Mouse (Mus musculus) heart, embryonic 14.5 days (tissue): ENCODE results near the gene Gm20075. TPM values are rescaled to one million over a fixed set of nuclear protein-coding genes. Genes with fewer than 3 reads are reported as not detected.
"Not testable (repeated sequence)": the region's sequence is repeated elsewhere in the genome, so short reads cannot be mapped to it uniquely, and the experiment has no call there.

Experiments
- ATAC-seq: fragments of 200-750 bp; cut with Nextera tagmentation; 2 replicates; pipeline ENCODE4 v1.8.0; 2017; ENCODE audit warnings: low read depth, moderate TSS enrichment; ENCODE audit not compliant: insufficient number of reproducible peaks, insufficient read depth, low FRiP score
- H3K27ac ChIP-seq, 2 experiments: fragments of 200-500 bp in 1 of 2; fragments of 300-500 bp in 1 of 2; sonication (generic) in 1 of 2; replicated peaks in 1 of 2; 2 replicates each; pipeline ENCODE4 v1.5.1; 2012 to 2014; ENCODE audit warnings: low read depth in 2 of 2, low read length in 2 of 2, control low read depth in 1 of 2, mild to moderate bottlenecking in 1 of 2, mixed read lengths in 1 of 2; ENCODE audit not compliant: control insufficient read depth in 1 of 2, insufficient read depth in 1 of 2
- H3K27me3 ChIP-seq: fragments of 300-500 bp; sonication (generic); 2 replicates; pipeline ENCODE4 v1.6.1; 2014; ENCODE audit warnings: mild to moderate bottlenecking, low read length, control low read depth; ENCODE audit not compliant: control insufficient read depth, insufficient read depth
- H3K36me3 ChIP-seq: fragments of 300-500 bp; sonication (generic); 2 replicates; pipeline ENCODE4 v1.6.1; 2014; ENCODE audit warnings: mild to moderate bottlenecking, control low read depth, low read length, mixed read lengths; ENCODE audit not compliant: control insufficient read depth, insufficient read depth
- H3K4me1 ChIP-seq, 2 experiments: fragments of 200-500 bp in 1 of 2; fragments of 300-500 bp in 1 of 2; sonication (generic) in 1 of 2; 2 replicates each; pipeline ENCODE4 v1.6.1; 2012 to 2014; ENCODE audit warnings: low read length in 2 of 2, control low read depth in 1 of 2, mixed read lengths in 1 of 2; ENCODE audit not compliant: control insufficient read depth in 2 of 2, insufficient read depth in 2 of 2
- H3K4me2 ChIP-seq: fragments of 300-500 bp; sonication (generic); 2 replicates; pipeline ENCODE4 v1.6.1; 2014; ENCODE audit warnings: mild to moderate bottlenecking, low read length
- H3K4me3 ChIP-seq, 2 experiments: fragments of 200-500 bp in 1 of 2; fragments of 300-500 bp in 1 of 2; sonication (generic) in 1 of 2; 2 replicates each; pipeline ENCODE4 v1.5.1; 2012 to 2014; ENCODE audit warnings: low read length in 2 of 2, mild to moderate bottlenecking in 2 of 2, control low read depth in 1 of 2, low read depth in 1 of 2, moderate library complexity in 1 of 2; ENCODE audit not compliant: control insufficient read depth in 1 of 2, insufficient read depth in 1 of 2
- H3K9ac ChIP-seq: fragments of 300-500 bp; sonication (generic); 2 replicates; pipeline ENCODE4 v1.6.1; 2014; ENCODE audit warnings: mild to moderate bottlenecking, low read length
- H3K9me3 ChIP-seq: fragments of 300-500 bp; sonication (generic); 2 replicates; pipeline ENCODE4 v1.6.1; 2016; ENCODE audit warnings: low read length, control low read depth; ENCODE audit not compliant: control insufficient read depth
- WGBS: fragments of 180-500 bp; shearing (Covaris S2); extraction: QIAGEN DNeasy Blood & Tissue Kit; methylation state at CpG from one replicate; pipeline ENCODE4 v1.1.7; 2014; 5-methylcytosine and 5-hydroxymethylcytosine counted together
- polyA plus RNA-seq: library from polyadenylated mRNA; unstranded; fragments of >200 nt; fragmentation: Nextera tagmentation; extraction: Ambion mirVana; gene quantifications from 2 replicates; pipeline ENCODE4 v1.2.1, GENCODE M21; 2014

Gene Gm20075
- 33.5 and 37.2 TPM in 2 replicates for polyA plus RNA-seq

DNA sequence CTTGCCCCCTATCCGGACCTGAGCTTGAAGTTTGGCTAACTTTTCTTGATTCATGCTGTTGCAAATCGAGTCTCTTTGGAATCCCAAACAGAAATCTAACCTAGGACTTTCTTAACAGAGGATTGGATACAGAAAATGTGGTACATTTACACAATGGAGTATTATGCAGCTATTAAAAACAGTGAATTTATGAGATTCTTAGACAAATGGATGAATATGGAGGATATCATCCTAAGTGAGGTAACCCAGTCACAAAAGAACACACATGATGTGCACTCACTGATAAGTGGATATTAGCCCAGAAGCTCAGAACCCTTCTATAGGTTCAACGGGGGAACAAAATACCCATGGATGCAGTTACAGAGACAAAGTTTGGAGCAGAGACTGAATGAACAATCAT lies at the start of gene Gm20075:
Gene Gm20075 (minus strand): TSS at position 101 of the 400 bp plus-strand sequence.
- H3K27me3 ChIP-seq, H3K27ac ChIP-seq, ATAC-seq, H3K4me2 ChIP-seq, H3K4me3 ChIP-seq, H3K4me1 ChIP-seq, H3K9ac ChIP-seq, H3K9me3 ChIP-seq, H3K36me3 ChIP-seq: not testable (repeated sequence)
- 75% methylated on average over 3 of the region's 3 CpGs for WGBS

DNA sequence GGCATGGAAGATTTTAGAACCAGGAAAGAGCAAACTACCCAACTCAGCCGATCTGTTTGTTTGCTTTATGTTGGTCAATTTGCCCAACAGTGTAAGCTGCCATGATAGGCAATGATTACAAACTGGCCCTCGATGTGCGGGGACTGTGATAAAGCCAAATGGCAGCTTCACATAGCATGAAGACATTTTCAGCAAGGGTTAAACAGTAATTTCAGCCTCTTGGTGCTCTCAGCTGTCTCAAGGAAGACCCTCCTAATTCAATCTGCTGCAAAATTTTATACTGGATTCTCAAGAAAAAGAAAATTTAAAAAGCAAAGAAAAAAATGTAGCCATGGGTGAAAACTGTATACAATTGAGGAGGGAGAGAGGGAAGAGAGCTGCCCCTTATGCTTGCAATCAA lies 47.9 kb upstream of the Gm20075 start:
- Histone ChIP-seq H3K27ac (no peak overlapping the region), H3K4me3 (no peak overlapping the region), H3K4me1 (peaks cover 2 to 17% of the 10 kb centered on the region in 2 experiments; a peak in 2 of 4 replicates), H3K9ac (no peak overlapping the region), H3K27me3 (peaks cover 61% of the 10 kb centered on the region), H3K9me3 (no peaks in the 10 kb centered on the region), H3K36me3 (no peaks in the 10 kb centered on the region), H3K4me2 (no peak overlapping the region)
- no peak for ATAC-seq
- WGBS: 66% methylated on average over 3 of the region's 3 CpGs

DNA sequence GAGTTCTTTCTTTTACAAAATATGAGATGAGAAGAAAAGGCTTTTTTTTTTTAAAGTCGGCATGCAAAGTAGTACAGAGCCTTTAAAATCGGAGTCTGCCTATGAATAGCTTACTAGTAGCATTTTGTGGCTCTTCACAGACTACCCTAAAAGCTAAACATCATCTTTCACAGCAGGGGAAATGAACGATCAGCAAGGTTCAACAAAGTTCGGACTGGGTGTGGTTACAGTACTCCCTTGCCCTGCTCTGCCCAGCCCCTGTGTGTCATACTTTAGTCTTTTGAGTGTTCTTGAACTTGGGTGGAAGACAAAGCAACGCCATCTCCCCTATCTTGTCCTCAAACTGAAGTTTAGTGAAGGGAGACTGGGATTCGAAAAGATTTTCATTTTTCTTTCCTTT lies 45.5 kb upstream of the Gm20075 start:
- Histone ChIP-seq H3K4me1 (peaks cover 0 to 4% of the 10 kb centered on the region in 2 experiments; a peak in 2 of 4 replicates), H3K27ac (no peak overlapping the region), H3K9me3 (no peaks in the 10 kb centered on the region), H3K27me3 (peaks cover 37% of the 10 kb centered on the region), H3K9ac (no peak overlapping the region), H3K4me3 (no peak overlapping the region), H3K36me3 (no peaks in the 10 kb centered on the region), H3K4me2 (no peak overlapping the region)
- ATAC-seq: no peak
- WGBS: 73% methylated on average over 6 of the region's 6 CpGs

DNA sequence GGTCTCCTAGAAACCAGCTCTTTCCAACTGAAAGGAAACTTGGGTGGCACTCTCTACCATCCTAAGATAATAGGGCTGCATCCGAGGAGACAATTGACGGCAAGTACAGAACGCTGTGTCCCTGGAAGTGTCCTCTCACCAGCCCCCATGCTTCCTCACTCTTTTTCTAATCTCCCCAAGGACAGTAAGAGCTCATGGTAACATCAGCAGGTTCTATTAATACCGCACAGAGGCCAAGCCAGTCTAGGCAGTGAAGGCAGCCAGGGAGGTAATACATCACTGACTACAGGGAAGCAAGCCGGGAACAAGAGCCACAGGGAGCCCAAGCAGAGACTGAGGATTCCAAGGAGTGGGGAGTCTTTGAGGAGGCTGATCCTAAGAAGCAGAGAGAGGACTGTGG lies 43.8 kb upstream of the Gm20075 start:
- H3K9ac ChIP-seq: no peak overlapping the region
- WGBS: 33% methylated on average over 5 of the region's 5 CpGs
- H3K9me3 ChIP-seq: no peaks in the 10 kb centered on the region
- H3K36me3 ChIP-seq: no peaks in the 10 kb centered on the region
- H3K27me3 ChIP-seq: peaks cover 20% of the 10 kb centered on the region
- no peak overlapping the region for H3K4me3 ChIP-seq
- no peak for ATAC-seq
- H3K4me1 ChIP-seq: no peaks in the 10 kb centered on the region; a peak in 1 of 4 replicates
- H3K4me2 ChIP-seq: no peak overlapping the region
- H3K27ac ChIP-seq: no peak overlapping the region

DNA sequence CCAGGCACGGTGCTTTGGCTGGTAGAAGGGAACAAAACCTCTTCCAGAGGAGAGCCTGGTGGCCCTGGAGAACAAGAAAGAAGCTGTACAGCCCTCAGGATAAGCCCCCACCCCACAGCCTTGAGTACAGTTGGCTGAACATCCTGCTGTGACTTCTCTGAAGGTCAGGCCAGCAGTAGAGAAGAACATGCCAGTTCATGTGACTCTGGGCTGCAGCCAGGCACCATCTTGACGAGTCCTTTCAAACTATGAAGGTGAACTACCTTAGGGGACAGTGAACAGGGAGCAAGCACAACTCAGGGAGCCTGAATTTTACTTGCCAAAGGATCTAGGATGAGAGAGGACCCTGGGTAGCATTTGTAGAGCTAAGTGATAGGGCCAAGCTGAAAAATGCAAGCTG lies 31.5 kb upstream of the Gm20075 start:
- H3K27me3 ChIP-seq: no peaks in the 10 kb centered on the region
- no peaks in the 10 kb centered on the region for H3K9me3 ChIP-seq
- WGBS: 66% methylated on average over 2 of the region's 2 CpGs
- no peaks in the 10 kb centered on the region for H3K36me3 ChIP-seq
- H3K9ac ChIP-seq: no peak overlapping the region
- H3K4me2 ChIP-seq: no peak overlapping the region
- ATAC-seq: no peak
- H3K4me1 ChIP-seq: no peaks in the 10 kb centered on the region
- H3K4me3 ChIP-seq: no peak overlapping the region
- H3K27ac ChIP-seq: no peak overlapping the region

DNA sequence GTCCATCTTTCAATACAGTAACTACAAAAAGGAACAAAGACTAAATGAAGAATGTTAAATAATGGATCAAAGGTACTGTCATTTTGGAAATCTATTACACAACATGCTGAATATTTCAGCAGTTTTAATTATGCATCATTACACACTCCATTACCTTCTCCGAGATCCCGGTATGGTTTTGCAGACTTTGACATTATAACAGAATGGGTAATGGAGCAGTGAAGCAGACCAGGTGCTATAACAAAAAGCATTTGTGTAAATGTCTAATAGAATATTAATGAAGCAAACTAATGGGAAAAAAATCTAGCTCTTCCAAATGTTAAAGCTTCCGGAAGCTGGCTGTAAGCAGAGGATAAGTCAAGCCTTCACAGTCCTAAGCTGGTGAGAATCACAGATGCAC lies 29.6 kb upstream of the Gm20075 start:
- H3K36me3 ChIP-seq: no peaks in the 10 kb centered on the region
- WGBS: 88% methylated on average over 3 of the region's 3 CpGs

DNA sequence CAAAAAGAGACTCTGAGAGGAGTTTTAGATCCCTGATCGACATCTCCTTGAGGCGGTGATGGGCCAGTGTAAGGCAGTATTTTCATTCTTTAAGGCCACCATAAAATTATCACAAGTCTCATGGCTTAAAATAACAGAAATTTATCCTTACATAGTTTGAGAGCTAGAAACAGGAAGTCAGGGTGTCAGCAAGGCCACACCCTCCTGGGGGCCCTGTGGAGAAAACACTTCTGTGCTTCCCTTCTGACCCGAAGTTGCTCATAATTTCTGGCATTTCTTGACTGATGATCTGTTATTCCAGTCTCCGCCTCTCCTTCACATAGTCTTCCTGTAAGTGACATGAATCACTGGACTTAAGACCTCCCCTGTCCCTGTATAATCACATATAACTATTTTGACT lies 25.2 kb upstream of the Gm20075 start:
- Histone ChIP-seq H3K4me3 (no peak overlapping the region), H3K9ac (no peak overlapping the region), H3K36me3 (no peaks in the 10 kb centered on the region), H3K27ac (no peak overlapping the region), H3K27me3 (no peaks in the 10 kb centered on the region), H3K9me3 (no peaks in the 10 kb centered on the region), H3K4me1 (no peaks in the 10 kb centered on the region), H3K4me2 (no peak overlapping the region)
- no peak for ATAC-seq
- WGBS: 68% methylated on average over 4 of the region's 4 CpGs

More for the DNA sequence above, 29.6 kb upstream of the Gm20075 start:
- Histone ChIP-seq H3K9ac (no peak overlapping the region), H3K4me2 (no peak overlapping the region), H3K9me3 (no peaks in the 10 kb centered on the region), H3K4me1 (no peaks in the 10 kb centered on the region), H3K4me3 (no peak overlapping the region), H3K27ac (no peak overlapping the region), H3K27me3 (no peaks in the 10 kb centered on the region)
- no peak for ATAC-seq

DNA sequence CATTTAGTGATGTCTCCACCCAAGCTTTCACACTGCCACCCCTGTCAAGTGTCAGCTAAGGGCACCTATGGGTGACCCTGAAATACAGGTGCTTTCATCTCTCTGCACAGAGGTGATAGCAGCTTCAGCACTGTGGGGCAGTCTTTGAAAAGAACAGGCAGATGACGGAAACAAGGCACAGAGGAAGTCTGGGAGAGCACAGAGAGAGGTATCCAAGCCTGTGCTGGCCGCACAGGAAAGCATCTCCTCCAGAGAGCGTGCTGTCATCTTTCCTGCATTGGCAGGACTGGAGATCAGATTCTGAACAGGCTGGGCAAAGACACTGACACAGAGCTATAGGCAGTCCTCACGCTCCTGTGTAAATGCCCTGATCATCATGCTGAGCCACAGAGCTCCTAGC lies 9.8 kb upstream of the Gm20075 start:
- Histone ChIP-seq H3K27me3 (no peaks in the 10 kb centered on the region), H3K9ac (no peak overlapping the region), H3K36me3 (no peaks in the 10 kb centered on the region), H3K4me3 (no peak overlapping the region), H3K4me2 (no peak overlapping the region), H3K4me1 (no peaks in the 10 kb centered on the region), H3K9me3 (no peaks in the 10 kb centered on the region), H3K27ac (no peak overlapping the region)
- no peak for ATAC-seq
- WGBS: 52% methylated on average over 4 of the region's 4 CpGs
